Mouse (Mus musculus) thymus, postnatal 0 days (tissue): ENCODE measurements around the gene Odf2l. TPM values are rescaled to one million over a fixed set of nuclear protein-coding genes. Genes with fewer than 3 reads are reported as not detected.

Experiments used
- DNase-seq: peaks from one replicate; pipeline ENCODE4 v3.0.0-alpha.2; 2015; ENCODE audit warnings: low spot score
- polyA plus RNA-seq: library from polyadenylated mRNA; unstranded; fragments of >200 nt; fragmentation: Nextera tagmentation; extraction: Ambion mirVana; gene quantifications from 2 replicates; pipeline ENCODE4 v1.2.1, GENCODE M21; 2015

The Odf2l gene
- polyA plus RNA-seq, 1 experiment from 2014 or later: 13.0 TPM

DNA sequence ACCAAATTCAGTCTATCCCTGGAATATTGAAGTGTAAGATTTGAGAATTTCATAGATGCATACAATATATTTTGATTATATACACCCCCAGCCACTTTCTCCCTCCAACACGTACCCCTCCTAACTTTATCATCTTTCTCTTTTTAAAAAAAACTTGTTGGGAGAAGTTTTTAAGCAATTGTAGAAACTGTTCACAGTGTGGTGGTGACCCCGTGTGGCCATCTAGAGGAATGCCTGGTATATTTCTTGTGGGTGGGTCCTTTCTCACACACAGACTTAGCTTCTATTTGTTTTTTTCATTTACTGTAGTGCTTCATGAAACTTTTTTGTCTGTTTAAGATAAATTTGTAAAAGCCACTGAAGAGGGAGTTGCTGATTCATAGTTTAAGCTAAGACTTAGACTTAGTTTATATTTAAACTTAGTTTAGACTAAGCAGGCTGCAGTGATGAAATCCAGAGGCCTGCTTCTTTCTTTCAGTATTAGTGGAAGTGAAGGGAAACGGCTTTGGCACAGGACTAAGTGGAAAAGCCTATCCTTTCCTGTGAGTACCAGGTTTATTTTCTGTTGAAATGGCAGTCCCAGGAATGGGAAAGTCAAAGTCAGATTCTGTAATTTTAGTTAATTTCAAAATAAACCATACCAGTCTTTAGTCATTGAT, 13.0 kb downstream of the Odf2l start:
- DNase-seq: peak; percentile 43

DNA sequence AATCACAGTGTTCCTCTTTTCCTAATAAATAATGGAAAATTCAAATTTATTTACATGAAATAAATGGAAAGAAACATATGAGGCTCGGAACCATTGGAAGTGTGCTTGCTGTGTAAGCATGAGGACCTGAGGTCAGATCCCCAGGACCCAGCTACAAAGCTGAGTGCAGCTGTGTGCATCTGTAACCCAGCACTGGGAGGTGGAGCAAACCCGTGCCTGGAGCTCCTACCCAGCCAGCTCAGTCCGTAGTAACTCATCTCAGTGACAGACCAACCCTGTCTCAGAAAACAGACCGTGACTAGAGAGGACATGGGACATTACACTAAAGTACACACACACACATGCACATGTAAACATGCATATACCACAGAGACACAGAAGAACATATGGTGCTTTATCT, 21.8 kb downstream of the Odf2l start:
- DNase-seq: no peak

DNA sequence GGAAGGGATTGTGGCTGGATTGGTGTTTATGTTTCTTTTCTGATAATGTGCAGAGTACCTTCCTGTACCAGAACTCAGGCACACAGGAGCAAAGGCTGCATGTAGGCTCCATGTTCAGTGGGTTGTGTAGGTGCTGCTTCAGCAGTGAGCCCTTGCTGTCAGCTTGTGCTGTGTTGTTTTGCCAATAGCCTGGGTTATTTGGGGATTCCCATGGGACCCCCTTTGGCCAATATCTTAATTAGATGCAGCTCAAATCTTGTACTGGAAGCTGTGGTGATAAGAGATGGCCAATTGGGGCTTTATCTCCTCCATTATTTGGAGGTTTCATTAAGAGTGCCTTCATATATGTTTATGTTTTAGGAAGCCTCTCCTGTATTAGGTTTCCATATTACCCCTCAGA, 24.5 kb downstream of the Odf2l start:
- no peak for DNase-seq

DNA sequence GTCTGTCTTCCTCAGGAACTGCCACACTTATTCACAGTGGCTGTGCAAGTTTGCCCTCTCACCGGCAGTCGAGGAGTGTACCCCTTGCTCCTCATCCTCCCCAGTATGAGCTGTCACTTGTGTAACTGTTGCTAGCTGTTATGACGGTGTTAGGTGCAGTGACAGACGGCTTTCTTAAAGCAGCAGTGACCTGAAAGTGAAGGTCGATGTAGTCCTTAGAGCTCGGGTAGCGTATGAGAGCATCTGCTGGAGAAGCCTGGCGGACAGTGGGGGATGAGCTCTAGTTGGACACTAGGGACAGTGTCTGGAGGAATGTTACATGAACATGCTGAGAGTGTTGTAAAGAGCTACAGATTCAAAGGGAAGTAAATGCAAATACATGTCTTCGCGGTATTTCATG, 25.5 kb downstream of the Odf2l start:
- DNase-seq: no peak

DNA sequence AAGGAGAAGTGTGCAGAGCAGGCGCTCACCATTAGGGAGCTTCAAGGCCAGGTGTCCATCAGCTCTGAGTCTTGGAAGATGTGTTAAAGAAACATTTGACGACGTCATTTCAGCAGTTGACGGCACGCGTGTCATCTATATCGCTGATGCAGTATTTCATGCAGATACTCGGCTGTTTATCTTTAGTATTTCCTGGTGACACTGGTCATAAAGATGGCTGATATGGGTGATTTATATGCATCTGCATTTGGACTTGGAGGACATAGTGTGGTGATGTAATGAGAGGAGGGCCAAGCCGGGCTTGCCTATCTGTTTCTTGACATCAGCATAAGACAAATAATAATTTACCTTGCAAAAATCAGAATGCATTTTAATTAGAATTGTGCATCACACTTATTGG, 28.5 kb downstream of the Odf2l start:
- DNase-seq: no peak

DNA sequence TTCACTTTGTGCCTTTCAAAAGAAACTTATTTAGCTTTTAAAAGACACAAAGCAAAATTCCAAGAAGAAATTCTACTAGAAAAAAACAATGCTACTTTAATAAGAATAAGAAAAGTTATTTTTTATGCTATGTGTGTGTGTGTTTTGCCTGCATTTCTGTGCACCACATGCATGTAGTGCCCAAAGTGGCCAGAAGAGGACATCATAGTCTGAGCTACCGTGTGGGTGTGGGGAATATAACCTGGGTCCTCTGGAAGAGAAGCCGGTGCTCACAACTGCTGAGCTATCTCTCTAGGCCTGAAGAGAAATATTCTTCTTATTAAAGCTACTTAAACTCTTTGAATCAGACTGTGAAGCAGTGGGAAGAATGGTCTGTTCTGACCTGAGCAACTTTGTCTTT, 29.1 kb downstream of the Odf2l start:
- no peak for DNase-seq

DNA sequence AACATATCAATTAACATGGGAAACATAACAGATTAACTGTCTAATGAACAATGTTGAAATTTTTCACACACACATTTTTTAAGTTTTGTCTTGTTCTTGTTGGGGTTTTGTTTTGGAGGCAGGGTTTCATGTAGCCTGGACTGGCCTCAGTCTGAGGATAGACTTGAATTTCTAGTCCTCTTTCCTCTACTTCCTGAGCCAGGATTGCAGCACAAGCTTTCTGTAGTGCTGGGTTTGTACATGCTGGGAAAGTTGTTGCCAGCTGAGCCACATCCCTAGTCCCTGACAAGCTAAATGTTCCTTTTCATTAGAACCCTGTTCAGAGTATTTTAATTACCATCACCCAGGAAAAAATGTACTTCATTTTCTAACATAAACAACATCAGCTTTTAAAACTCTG, 29.6 kb downstream of the Odf2l start:
- DNase-seq: no peak

DNA sequence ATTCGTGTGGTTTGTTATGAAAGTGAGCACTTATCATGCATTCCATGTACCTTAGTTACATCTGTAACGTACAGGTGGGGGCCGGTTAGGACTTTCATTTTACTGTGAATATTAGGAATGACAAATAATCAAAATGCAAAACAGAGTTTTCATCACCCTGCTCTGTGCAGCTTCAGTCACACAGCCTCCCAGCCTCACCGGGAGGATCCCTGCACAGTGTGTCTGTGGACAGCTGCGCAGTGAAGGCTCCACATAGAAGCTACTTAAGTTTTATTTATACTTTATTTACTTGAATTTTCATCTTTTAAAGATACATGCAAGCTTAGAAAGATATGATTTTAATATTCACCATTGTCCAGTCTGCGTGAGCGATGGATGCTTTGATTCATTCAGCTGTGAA, 32.7 kb downstream of the Odf2l start:
- no peak for DNase-seq

DNA sequence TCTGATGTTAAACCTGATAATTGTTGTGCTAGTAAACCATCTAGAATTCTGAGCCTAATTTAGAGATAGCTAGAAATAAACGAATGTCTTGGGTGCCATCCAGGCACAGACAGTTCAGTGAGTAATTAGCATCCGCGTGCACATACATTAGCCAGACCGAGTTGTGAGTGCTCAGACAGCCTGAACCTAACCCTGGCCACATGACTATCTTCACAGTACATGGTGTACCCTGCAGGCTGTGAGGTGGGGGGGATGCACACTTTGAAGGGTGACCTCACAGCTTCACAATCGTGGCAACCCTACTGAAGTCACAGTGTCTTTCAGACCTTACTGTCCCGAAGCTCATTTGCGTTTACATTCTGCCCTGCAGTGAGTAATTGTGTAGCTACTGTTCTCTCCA, 33.5 kb downstream of the Odf2l start:
- no peak for DNase-seq

DNA sequence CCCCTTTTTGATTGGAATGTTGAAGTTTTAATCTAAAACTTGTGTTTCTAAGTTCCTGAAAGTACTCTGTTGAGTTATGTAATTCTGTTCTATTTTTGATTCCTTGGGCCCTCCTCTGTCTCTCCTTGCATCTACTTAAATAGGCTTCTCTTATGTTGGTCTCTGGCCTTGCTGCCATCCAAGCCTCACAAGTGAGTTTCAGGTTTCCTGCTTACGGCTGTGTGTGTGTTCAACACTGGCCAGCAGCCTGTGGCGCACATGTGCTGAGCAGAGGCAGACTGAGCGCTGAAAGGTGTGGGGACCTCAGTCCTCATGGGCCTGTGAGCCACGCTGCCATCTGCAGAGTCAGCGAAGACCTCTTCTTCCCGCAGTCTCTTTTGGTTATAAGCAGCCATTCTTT, 38.5 kb downstream of the Odf2l start:
- no peak for DNase-seq

DNA sequence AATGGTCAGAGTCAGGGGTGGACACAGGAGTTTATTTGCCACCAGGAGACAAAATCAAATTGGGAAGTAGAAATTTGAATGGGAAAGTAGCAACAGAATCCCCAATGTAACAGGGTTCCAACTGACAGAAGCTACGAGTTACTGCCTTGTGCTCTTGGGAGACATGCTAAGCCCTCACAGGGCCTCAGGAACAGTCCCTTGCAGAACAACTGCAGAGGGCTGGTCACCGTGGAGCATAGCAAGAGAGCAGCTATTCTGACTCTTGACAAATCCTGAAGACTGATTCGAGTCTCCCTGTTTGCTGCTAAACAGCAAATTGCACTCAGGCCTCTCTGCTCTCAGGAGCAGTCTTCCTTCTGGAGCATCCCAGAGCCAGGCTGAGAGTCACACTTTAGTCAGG, 40.1 kb downstream of the Odf2l start:
- no peak for DNase-seq

DNA sequence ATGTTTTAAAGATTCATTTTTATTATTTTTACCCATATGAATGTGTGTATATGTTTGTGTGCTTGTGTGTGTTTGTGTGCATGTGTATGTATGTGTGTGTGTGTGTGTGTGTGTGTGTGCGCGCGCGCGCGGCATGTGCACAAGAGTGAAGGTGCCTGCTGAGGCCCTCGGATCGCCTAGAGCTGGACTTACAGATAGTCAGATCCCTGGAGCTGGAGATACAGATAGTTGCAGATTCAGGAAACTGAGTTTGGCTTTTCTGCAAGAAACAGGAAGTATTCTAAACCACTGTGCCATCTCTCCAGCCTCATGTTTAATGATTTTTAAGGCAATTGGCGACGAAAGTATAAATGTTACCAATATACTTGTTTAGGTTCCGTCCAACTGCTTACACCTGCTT, 48.4 kb downstream of the Odf2l start:
- DNase-seq: no peak

DNA sequence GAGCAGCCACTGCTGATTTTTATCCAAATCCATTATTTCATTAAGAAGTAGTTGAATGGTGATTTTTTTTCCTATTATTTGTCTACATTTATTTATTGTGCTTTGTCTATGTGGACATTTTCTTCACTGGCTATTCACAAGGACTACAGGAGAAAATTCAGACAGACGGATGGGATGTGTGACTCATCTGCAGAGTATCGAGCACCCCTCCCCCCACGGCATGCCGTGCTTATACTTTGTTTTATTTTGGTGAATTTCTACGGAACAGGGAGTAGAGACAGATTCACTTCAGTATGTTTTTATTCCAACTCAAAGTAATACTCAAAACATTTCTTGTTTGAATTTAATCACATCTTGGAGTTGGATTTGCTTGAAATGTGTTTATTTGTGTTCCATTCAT, 49.4 kb downstream of the Odf2l start:
- DNase-seq: no peak

DNA sequence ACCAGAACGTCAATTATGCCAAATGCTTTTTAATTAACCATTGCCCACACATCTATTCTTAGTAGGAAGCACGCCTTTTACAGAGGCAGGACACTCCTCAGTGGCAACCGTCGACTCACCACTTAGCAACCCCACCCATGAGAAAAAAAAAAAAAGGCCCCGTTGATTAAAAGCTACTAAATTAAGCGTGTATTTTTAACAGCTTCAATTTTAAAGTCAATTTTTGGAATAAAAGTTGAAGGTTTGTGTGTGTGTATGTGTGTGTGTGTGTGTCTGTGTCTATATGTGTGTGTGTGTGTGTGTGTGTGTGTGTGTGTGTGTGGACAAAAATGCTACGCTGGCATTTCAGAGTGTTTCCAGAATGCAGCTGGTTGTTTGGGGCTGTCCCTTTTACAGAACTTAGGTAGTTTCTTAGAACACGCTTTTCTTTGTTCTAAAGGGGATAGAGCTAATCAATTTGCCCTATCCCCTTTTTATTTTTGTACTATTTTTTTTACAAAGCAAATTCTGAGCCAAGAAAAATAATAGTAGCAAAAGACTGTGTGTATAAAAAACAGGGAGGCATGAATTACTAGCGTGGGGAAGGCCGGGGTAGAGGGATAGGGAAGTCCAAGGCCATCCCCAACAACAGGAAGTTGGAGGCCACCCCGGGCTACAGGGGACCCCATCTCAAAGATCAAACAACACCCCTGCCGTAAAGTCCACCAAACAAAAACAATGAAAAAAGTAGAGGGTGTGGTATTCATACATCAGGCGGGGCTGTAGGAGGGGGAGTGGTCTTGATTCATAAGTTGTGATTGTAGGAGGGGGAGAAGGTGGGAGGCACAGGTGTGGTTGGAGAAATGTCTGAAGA, 50.7 kb downstream of the Odf2l start:
- DNase-seq: no peak

DNA sequence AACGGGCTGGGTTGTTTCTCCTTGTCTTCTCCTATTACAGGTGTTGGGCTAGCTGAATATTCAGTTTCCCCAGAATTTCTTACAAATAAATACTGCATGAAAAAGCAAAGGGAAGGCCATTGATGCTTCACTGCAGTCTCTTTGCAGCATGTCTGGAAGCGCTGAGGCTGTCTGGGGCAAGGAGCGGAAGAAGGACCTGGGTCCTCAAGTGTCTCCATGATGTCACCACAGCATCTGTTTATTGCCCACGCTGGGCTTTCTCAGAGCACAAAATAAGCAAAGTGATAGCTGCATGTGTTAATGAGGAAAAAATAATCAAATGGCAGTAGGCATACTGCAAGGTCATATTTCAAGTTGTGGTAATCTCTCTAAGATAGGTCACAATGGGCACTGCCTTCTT, 51.6 kb downstream of the Odf2l start:
- DNase-seq: no peak

DNA sequence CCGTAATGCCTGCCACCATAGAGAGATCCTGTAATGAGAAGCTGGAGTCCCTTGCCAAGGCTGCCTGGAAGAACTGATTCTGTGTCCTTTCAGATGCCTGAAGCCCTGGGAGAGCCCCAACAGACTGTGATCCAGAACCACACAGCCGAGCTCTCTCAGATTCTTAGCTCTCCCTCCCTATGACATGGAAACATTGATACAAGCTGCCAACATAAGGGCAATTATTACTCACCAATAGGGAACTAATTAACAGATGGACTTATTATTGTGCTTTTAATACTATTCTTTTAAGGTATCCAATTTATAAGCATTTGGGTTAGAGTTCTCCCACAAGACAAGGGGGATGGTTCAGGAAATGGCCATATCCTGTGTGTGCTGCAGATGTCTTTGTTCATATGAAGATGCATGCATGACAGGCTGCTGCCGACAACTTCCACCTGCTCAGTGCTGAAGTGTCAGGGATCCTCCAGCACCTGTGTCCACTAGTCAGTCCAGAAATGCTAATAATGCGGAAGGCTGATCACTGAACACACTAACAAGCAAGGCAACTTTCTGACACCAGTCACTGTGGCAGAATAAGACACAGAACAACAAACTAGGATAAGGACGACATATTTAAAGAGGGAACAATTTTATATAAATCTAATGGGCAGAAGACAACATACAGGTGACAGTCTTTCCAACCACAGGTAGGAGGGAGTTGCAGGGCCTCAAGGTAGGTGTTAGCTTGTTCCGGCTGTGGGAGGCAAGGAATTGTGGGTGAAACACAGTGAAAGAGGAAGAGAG, 52.4 kb downstream of the Odf2l start:
- no peak for DNase-seq

DNA sequence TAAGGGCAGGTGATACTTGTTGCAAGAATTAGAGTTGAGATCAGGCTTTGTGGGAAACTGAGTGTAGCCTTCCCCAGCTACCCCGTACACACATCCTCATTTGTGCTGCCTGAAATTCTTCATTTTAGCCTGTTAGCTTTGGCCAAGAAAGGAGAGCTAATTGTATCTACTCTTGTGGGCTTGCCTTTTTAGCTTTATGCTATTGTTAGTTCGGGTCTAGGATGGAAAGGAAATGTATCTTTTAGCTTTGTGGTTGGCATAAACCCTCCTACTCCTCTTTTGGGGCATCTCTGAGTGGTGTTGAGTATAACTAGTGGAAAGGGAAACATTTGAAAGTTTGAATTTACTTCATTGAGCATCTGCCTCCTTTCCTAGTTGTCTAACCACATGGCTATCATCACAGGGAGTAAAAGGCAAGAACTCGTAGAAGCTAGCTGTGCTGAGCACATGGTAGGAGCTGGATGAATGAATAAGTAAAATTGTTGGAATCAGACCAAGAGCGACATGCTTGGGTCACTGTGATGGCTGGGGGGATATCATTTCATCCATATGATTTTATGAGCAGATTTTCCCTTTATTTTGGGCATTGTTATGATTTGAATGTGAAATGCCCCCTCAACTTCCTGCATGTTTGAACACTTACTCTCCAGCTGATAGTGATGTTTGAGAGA, 53.1 kb downstream of the Odf2l start:
- DNase-seq: no peak

DNA sequence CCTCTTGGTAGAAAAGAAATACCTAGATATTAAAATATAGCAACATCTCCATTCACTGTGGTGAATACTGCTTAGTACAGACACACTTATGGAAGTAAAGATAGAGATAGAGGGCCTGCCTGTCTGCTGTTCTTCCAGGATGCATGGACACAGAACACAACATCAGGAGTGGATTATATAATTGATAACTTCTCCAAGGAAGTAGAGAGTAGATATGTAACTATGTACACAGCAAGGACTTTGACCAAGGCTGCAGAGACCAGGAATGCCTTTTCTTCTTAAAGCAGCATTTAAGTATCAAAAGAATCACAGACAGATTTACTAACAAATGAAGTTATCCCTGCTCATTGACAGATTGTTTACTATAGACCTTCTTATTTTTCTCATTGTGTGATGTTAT, 66.3 kb downstream of the Odf2l start:
- DNase-seq: no peak

DNA sequence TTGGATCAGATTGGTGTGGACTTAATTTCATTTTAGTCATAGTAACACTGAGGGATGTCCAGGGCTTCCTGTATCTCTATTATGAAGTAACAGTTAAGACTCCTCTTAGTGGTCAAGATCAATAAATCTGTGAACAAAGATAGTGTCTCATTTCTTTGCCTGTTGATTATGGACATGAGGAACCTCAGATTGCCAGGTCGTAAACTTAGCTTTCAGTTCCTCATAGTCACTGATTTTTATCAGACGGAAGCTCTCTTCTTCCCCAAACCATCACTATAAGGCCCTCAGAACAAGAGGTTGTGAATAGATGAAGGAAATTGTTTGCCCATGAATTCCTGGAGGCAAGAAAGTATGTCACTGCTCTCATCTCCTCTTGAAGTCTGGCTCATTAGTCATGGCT, 73.6 kb downstream of the Odf2l start:
- DNase-seq: no peak

DNA sequence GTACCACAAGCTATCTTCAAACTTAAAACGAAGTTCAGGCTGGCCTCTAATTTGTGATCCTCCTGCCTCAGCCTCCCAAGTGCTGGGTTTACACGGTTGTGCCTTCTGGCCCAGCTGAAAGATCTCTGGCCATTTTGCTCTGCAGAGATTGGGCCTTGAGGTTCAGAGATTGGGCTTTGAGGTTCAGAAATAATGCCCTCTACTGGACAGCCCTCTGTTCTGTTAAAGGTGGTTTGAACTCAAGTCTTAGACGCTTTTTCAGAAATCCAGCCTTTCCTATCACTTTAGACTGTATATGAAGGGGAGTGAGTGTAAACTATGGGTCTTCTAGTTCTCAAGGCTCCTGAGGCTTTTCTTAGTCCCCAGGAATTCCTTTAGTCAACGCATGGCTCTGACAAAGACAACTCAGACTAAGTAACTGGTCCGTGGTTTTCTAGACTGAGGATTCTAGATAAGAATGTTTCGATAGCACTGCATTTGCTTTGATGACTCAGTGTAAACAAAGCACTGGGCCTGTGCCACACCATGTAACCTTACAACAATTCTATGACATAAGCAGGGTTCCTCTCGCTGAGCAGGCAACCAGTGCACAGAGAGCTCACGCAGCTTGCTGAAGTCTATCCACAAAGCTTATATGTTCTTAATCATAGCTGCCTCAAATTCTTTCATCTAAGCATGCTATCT, 77.0 kb downstream of the Odf2l start:
- no peak for DNase-seq

DNA sequence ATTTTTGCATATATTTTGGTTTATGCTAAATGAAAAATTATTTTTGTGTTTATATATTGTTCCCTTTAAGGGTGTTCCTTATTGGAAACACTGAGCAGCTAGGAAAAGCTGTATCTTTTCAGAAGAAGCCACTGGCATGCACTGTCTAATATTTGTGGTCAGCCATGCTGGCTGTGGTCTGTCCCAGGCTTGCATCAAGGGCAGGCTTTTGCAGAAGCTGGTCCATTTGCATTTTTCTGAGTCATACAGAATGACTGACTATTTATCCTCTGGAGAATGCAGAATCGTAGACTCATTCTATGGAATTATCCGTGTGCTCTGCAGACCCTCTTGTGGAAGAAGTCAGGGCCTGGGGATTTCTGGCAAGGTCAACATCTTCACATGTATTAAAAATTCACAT, 79.7 kb downstream of the Odf2l start:
- DNase-seq: no peak
